Mouse (Mus musculus): ENCODE measurements at regions not wholly inside any gene's neighbourhood (a gene's known extent, or its start where the extent isn't known, plus 50 kb on each side); places are given as distances from the start of the nearest gene placed in this dataset.
"Not testable (repeated sequence)": the region's sequence is repeated elsewhere in the genome, so short reads cannot be mapped to it uniquely, and the experiment has no call there.

GRCm38 (mm10) chr7:73600003-73600385 is 58.4 kb upstream of the Chd2 start:
- TF ChIP-seq CTCF, EP300 (IDR thresholded peaks at IDR 0.05; ENCODE audit: low read depth): not testable (repeated sequence)

All from heart, postnatal 0 days (tissue).